Mouse (Mus musculus) liver, embryonic 14.5 days (tissue): ENCODE measurements at regions not wholly inside any gene's neighbourhood (a gene's known extent, or its start where the extent isn't known, plus 50 kb on each side); places are given as distances from the start of the nearest gene placed in this dataset.

Experiments
- ATAC-seq: fragments of 200-750 bp; cut with Nextera tagmentation; 2 replicates; pipeline ENCODE4 v1.8.0; 2017; ENCODE audit warnings: moderate number of reproducible peaks, mild to moderate bottlenecking, moderate library complexity; ENCODE audit not compliant: insufficient read depth
- DNase-seq, 3 experiments: peaks; one replicate each; pipeline ENCODE4 v3.0.0-alpha.2; 2012 to 2013; ENCODE audit warnings: low read depth in 3 of 3, low spot score in 3 of 3
- H3K27ac ChIP-seq: fragments of 300-500 bp; sonication (generic); 2 replicates; pipeline ENCODE4 v1.5.1; 2014; ENCODE audit warnings: moderate library complexity, mild to moderate bottlenecking, control low read depth, inconsistent platforms
- H3K27me3 ChIP-seq: fragments of 300-500 bp; sonication (generic); 2 replicates; pipeline ENCODE4 v1.6.1; 2014; ENCODE audit warnings: mild to moderate bottlenecking, low read length, moderate library complexity; ENCODE audit not compliant: control insufficient read depth, insufficient read depth
- H3K36me3 ChIP-seq: fragments of 300-500 bp; sonication (generic); replicated peaks from 2 replicates; pipeline ENCODE4 v1.6.1; 2014; ENCODE audit warnings: low read depth; ENCODE audit not compliant: control insufficient read depth, insufficient read depth
- H3K4me1 ChIP-seq, 2 experiments: fragments of 200-500 bp in 1 of 2; fragments of 300-500 bp in 1 of 2; sonication (generic) in 1 of 2; replicated peaks; 2 replicates each; pipeline ENCODE4 v1.6.1; 2012 to 2014; ENCODE audit warnings: antibody characterized with exemption in 1 of 2, inconsistent platforms in 1 of 2, low read length in 1 of 2; ENCODE audit not compliant: control insufficient read depth in 2 of 2, insufficient read depth in 2 of 2
- H3K4me2 ChIP-seq: fragments of 300-500 bp; sonication (generic); 2 replicates; pipeline ENCODE4 v1.6.1; 2014; ENCODE audit warnings: low read depth, mild to moderate bottlenecking, control low read depth, moderate library complexity
- H3K4me3 ChIP-seq, 2 experiments: fragments of 200-500 bp in 1 of 2; fragments of 300-500 bp in 1 of 2; sonication (generic) in 1 of 2; 2 replicates each; pipeline ENCODE4 v1.5.1; 2012 to 2014; ENCODE audit warnings: low read depth in 2 of 2, low read length in 2 of 2, mild to moderate bottlenecking in 2 of 2, control low read depth in 1 of 2, inconsistent platforms in 1 of 2, moderate library complexity in 1 of 2; ENCODE audit not compliant: insufficient read depth in 1 of 2
- H3K9ac ChIP-seq: fragments of 300-500 bp; sonication (generic); replicated peaks from 2 replicates; pipeline ENCODE4 v1.6.1; 2014; ENCODE audit warnings: mild to moderate bottlenecking, control low read depth, moderate library complexity
- H3K9me3 ChIP-seq: fragments of 300-500 bp; sonication (generic); 2 replicates; pipeline ENCODE4 v1.6.1; 2016; ENCODE audit warnings: low read length, mixed read lengths; ENCODE audit not compliant: control insufficient read depth
- CTCF ChIP-seq: IDR thresholded peaks from 2 replicates; pipeline ENCODE4 v1.5.1; 2016; ENCODE audit warnings: antibody characterized with exemption, low read depth, control low read depth
- EP300 ChIP-seq: IDR thresholded peaks from 2 replicates; pipeline ENCODE4 v1.6.1; 2016; ENCODE audit warnings: antibody characterized with exemption, low read depth
- WGBS: fragments of 180-500 bp; shearing (Covaris S2); extraction: QIAGEN DNeasy Blood & Tissue Kit; methylation state at CpG from one replicate; pipeline ENCODE4 v1.1.7; 2014; ENCODE audit not compliant: insufficient replicate concordance; 5-methylcytosine and 5-hydroxymethylcytosine counted together

GRCm38 (mm10) chr7:73593645-73594385 is 52.2 kb upstream of the Chd2 start:
- TF ChIP-seq CTCF (no peak), EP300 (no peak)
- H3K4me1 ChIP-seq: peaks cover 15 to 39% of the 10 kb centered on the region in 2 experiments
- no peak for ATAC-seq
- H3K36me3 ChIP-seq: no peaks in the 10 kb centered on the region
- 67% methylated on average over 17 of the region's 17 CpGs for WGBS
- H3K9me3 ChIP-seq: no peaks in the 10 kb centered on the region
- peak overlapping the region; percentile 34; the same call in 1 of the 2 replicates for H3K9ac ChIP-seq
- no peaks in the 10 kb centered on the region for H3K27me3 ChIP-seq
- H3K4me2 ChIP-seq: peak overlapping the region; percentile 85
- peak overlapping the region in 1 of 2 experiments; percentile 18; a peak in 2 of 4 replicates for H3K4me3 ChIP-seq
- peak overlapping the region; percentile 79; the same call in 1 of the 2 replicates for H3K27ac ChIP-seq
- no peak for DNase-seq

GRCm38 (mm10) chr7:73592857-73593256 is 51.2 kb upstream of the Chd2 start:
- no peaks in the 10 kb centered on the region for H3K27me3 ChIP-seq
- H3K36me3 ChIP-seq: no peaks in the 10 kb centered on the region
- DNase-seq (no peak), ATAC-seq (no peak)
- peaks cover 13 to 43% of the 10 kb centered on the region in 2 experiments for H3K4me1 ChIP-seq
- H3K9me3 ChIP-seq: no peaks in the 10 kb centered on the region
- WGBS: 87% methylated on average over 5 of the region's 5 CpGs
- H3K4me2 ChIP-seq: no peak overlapping the region
- H3K27ac ChIP-seq: no peak overlapping the region
- TF ChIP-seq EP300 (no peak), CTCF (no peak)
- no peak overlapping the region for H3K9ac ChIP-seq
- no peak overlapping the region for H3K4me3 ChIP-seq
